ENCODE assay signal across 8 mouse cellular contexts in genomic region chr8:61487597-61488156, GRCm38 (mm10). TPM values are rescaled to one million over a fixed set of nuclear protein-coding genes. Genes with fewer than 3 reads are reported as not detected.
DNase-seq lines count a peak whose midpoint lies in the region; ATAC-seq and TF ChIP-seq lines count a peak whose summit lies in the region.

Gene Cbr4, plus strand, starts transcription at chr8:61487734.

- H3K4me2 ChIP-seq in forebrain, postnatal 0 days (ENCODE audit: low read depth) = peak within 1 kb of the TSS; percentile 82
- peak within 1 kb of the TSS; percentile 63 for H3K4me2 ChIP-seq in lung, embryonic 15.5 days

- DNase-seq in MEL (ENCODE audit: low read depth, low spot score) = peak; percentile 96
- DNase-seq in cerebellum, adult 2 months = peak; percentile 91 to 92
- DNase-seq in forebrain, postnatal 0 days = peak; percentile 96
- peak; percentile 84 for DNase-seq in heart, postnatal 4 days
- peak; percentile 88 to 89 for DNase-seq in layer of hippocampus, adult 8-10 months (ENCODE audit: low spot score in 2 of 2)
- DNase-seq in ovary, adult 18-20 months (ENCODE audit: low spot score) = peak; percentile 73
- DNase-seq in thymus, postnatal 0 days (ENCODE audit: low spot score) = peak; percentile 94

- peak; percentile 56 to 92 for TF ChIP-seq POLR2A in MEL (IDR thresholded peaks at IDR 0.05; ENCODE audit: control insufficient read depth in 1 of 2, insufficient read depth in 1 of 2, low read depth in 1 of 2, low read length in 2 of 2, poor library complexity in 1 of 2)
- TF ChIP-seq POLR2A in cerebellum, adult 2 months (IDR thresholded peaks at IDR 0.05; ENCODE audit: borderline replicate concordance, insufficient read depth, low read length) = peak; percentile 91; the same call in 1 of the 2 replicates

- TF ChIP-seq EP300 in MEL (IDR thresholded peaks at IDR 0.05; ENCODE audit: low read depth in 1 of 2, low read length in 2 of 2) = peak in 1 of 2 experiments; percentile 45; a peak in 2 of 4 replicates

- peak; percentile 99 for ATAC-seq in forebrain, postnatal 0 days
- peak; percentile 93 for ATAC-seq in lung, embryonic 15.5 days (ENCODE audit: borderline replicate concordance, extremely low read depth, low FRiP score, low TSS enrichment)

- peaks cover 3% of the 10 kb centered on the region; the same call in 1 of the 2 replicates for H3K79me2 ChIP-seq in MEL (ENCODE audit: control insufficient read depth, insufficient read depth, low read length, poor library complexity)

- peaks cover 0 to 8% of the 10 kb centered on the region in 2 experiments; a peak in 2 of 4 replicates for H3K4me1 ChIP-seq in MEL (ENCODE audit: control insufficient read depth in 1 of 2, insufficient read depth in 2 of 2, low read length in 2 of 2)
- no peaks in the 10 kb centered on the region for H3K4me1 ChIP-seq in cerebellum, adult 2 months (ENCODE audit: control insufficient read depth, insufficient read depth, low read length)
- H3K4me1 ChIP-seq in forebrain, postnatal 0 days (ENCODE audit: insufficient read depth) = peaks cover 5% of the 10 kb centered on the region
- H3K4me1 ChIP-seq in lung, embryonic 15.5 days = peaks cover 4% of the 10 kb centered on the region; the same call in 1 of the 2 replicates

- peak within 1 kb of the TSS; percentile 94 for H3K27ac ChIP-seq in MEL (ENCODE audit: control insufficient read depth, low read depth, low read length)
- peak within 1 kb of the TSS; percentile 47 for H3K27ac ChIP-seq in cerebellum, adult 2 months (ENCODE audit: insufficient read depth, low read length)
- H3K27ac ChIP-seq in forebrain, postnatal 0 days (ENCODE audit: low read depth, low read length) = peak within 1 kb of the TSS; percentile 97
- peak within 1 kb of the TSS; percentile 95 for H3K27ac ChIP-seq in lung, embryonic 15.5 days

- no peak for TF ChIP-seq RAD21 in MEL (IDR thresholded peaks at IDR 0.05; ENCODE audit: low read depth, low read length)

- peak within 1 kb of the TSS; percentile 98 for H3K9ac ChIP-seq in MEL (ENCODE audit: control insufficient read depth, low read depth, low read length, poor library complexity, severe bottlenecking)
- peak within 1 kb of the TSS; percentile 92 for H3K9ac ChIP-seq in forebrain, postnatal 0 days
- H3K9ac ChIP-seq in lung, embryonic 15.5 days = peak within 1 kb of the TSS; percentile 65

- TF ChIP-seq CTCF in MEL (IDR thresholded peaks at IDR 0.05 in 2 of 3, conservative IDR thresholded peaks at IDR 0.05 in 1 of 3; ENCODE audit: control insufficient read depth in 1 of 3, insufficient read depth in 1 of 3, low read depth in 2 of 3, low read length in 3 of 3, poor library complexity in 1 of 3, severe bottlenecking in 1 of 3) = no peak
- no peak for TF ChIP-seq CTCF in cerebellum, adult 2 months (IDR thresholded peaks at IDR 0.05; ENCODE audit: borderline replicate concordance, insufficient read depth, low read depth, low read length)
- no peak for TF ChIP-seq CTCF in forebrain, postnatal 0 days (IDR thresholded peaks at IDR 0.05; ENCODE audit: low read depth)

- WGBS in cerebellum, adult 2 months = under 1% methylated on average over 29 of the region's 29 CpGs
- under 1% methylated on average over 29 of the region's 29 CpGs for WGBS in forebrain, postnatal 0 days
- under 1% methylated on average over 29 of the region's 29 CpGs for WGBS in lung, embryonic 15.5 days

- no peaks in the 10 kb centered on the region for H3K27me3 ChIP-seq in MEL (ENCODE audit: control insufficient read depth in 1 of 2, insufficient read depth in 2 of 2, low read length in 2 of 2)
- H3K27me3 ChIP-seq in cerebellum, adult 2 months (ENCODE audit: control insufficient read depth, insufficient read depth, low read length) = no peaks in the 10 kb centered on the region
- no peaks in the 10 kb centered on the region for H3K27me3 ChIP-seq in forebrain, postnatal 0 days (ENCODE audit: insufficient read depth, low read length)
- H3K27me3 ChIP-seq in lung, embryonic 15.5 days = no peaks in the 10 kb centered on the region

- H3K36me3 ChIP-seq in MEL (ENCODE audit: control insufficient read depth in 1 of 2, insufficient read depth in 2 of 2, low read length in 2 of 2) = peaks cover 0 to 5% of the 10 kb centered on the region in 2 experiments; a peak in 2 of 4 replicates
- peaks cover 3% of the 10 kb centered on the region; the same call in 1 of the 2 replicates for H3K36me3 ChIP-seq in forebrain, postnatal 0 days (ENCODE audit: insufficient read depth)
- 0 out of 2 replicates have a peak, but pooled peaks cover under 1% of the 10 kb centered on the region for H3K36me3 ChIP-seq in lung, embryonic 15.5 days

- H3K9me3 ChIP-seq in MEL (replicated peaks; ENCODE audit: insufficient read depth, low read length) = no peaks in the 10 kb centered on the region
- no peaks in the 10 kb centered on the region for H3K9me3 ChIP-seq in forebrain, postnatal 0 days (ENCODE audit: low read length)
- H3K9me3 ChIP-seq in lung, embryonic 15.5 days = no peaks in the 10 kb centered on the region

- peak within 1 kb of the TSS; percentile 88 to 98 for H3K4me3 ChIP-seq in MEL (ENCODE audit: control insufficient read depth in 1 of 2, insufficient read depth in 1 of 2, low read depth in 2 of 2, low read length in 2 of 2)
- peak within 1 kb of the TSS; percentile 72 for H3K4me3 ChIP-seq in cerebellum, adult 2 months (replicated peaks; ENCODE audit: insufficient read depth, low read depth, low read length)
- peak within 1 kb of the TSS; percentile 76 for H3K4me3 ChIP-seq in forebrain, postnatal 0 days (ENCODE audit: low read depth, low read length)
- H3K4me3 ChIP-seq in lung, embryonic 15.5 days = peak within 1 kb of the TSS; percentile 65

TF ChIP-seq in MEL, 35 proteins besides CTCF, POLR2A, EP300 and RAD21 (continues in another document):
- TF ChIP-seq ZMIZ1 (IDR thresholded peaks at IDR 0.05; ENCODE audit: low read depth, low read length) (no peak), ZNF384 (IDR thresholded peaks at IDR 0.05; ENCODE audit: low read depth, low read length) (no peak), KAT2A (conservative IDR thresholded peaks at IDR 0.05; ENCODE audit: low read depth, low read length) (peak; percentile 98), TBP (IDR thresholded peaks at IDR 0.05; ENCODE audit: low read depth, low read length) (peak; percentile 93), USF2 (IDR thresholded peaks at IDR 0.05; ENCODE audit: borderline replicate concordance in 1 of 2, insufficient read depth in 1 of 2, low read depth in 1 of 2, low read length in 2 of 2) (no peak), MYC (IDR thresholded peaks at IDR 0.05; ENCODE audit: low read depth, low read length) (peak; percentile 87), MEF2A (IDR thresholded peaks at IDR 0.05; ENCODE audit: extremely low read depth, insufficient replicate concordance, low read depth, low read length, poor library complexity, severe bottlenecking) (no peak), SMC3 (IDR thresholded peaks at IDR 0.05; ENCODE audit: low read depth, low read length) (no peak), MXI1 (IDR thresholded peaks at IDR 0.05; ENCODE audit: low read depth, low read length) (peak; percentile 92), CHD2 (IDR thresholded peaks at IDR 0.05; ENCODE audit: low read length) (peak; percentile 72), GABPA (IDR thresholded peaks at IDR 0.05; ENCODE audit: low read depth, low read length) (no peak), USF1 (IDR thresholded peaks at IDR 0.05; ENCODE audit: low read depth, low read length) (peak; percentile 61), TAL1 (IDR thresholded peaks at IDR 0.05; ENCODE audit: low read length) (no peak), CHD1 (IDR thresholded peaks at IDR 0.05; ENCODE audit: low read depth, low read length) (no peak), NRF1 (IDR thresholded peaks at IDR 0.05; ENCODE audit: insufficient read depth, low read depth, low read length, poor library complexity, severe bottlenecking) (peak; percentile 34; the same call in 1 of the 2 replicates), SIN3A (IDR thresholded peaks at IDR 0.05; ENCODE audit: low read length) (peak; percentile 99), POLR2AphosphoS2 (IDR thresholded peaks at IDR 0.05; ENCODE audit: low read length) (peak; percentile 79), MAZ (IDR thresholded peaks at IDR 0.05; ENCODE audit: low read depth, low read length) (0 out of 2 replicates have a peak, but pooled peaks have one; percentile 53), POLR2AphosphoS5 (IDR thresholded peaks at IDR 0.05; ENCODE audit: borderline replicate concordance, low read depth, low read length) (no peak; the same call in 1 of the 2 replicates), ELF1 (IDR thresholded peaks at IDR 0.05; ENCODE audit: low read depth, low read length) (peak; percentile 67; the same call in 1 of the 2 replicates), HCFC1 (IDR thresholded peaks at IDR 0.05; ENCODE audit: low read depth, low read length) (peak; percentile 100), ZKSCAN1 (IDR thresholded peaks at IDR 0.05; ENCODE audit: low read depth, low read length) (no peak), NELFE (IDR thresholded peaks at IDR 0.05; ENCODE audit: low read depth, low read length) (peak; percentile 93), MYB (IDR thresholded peaks at IDR 0.05; ENCODE audit: low read depth, low read length) (peak; percentile 61; the same call in 1 of the 2 replicates), MAX (IDR thresholded peaks at IDR 0.05; ENCODE audit: low read length) (peak; percentile 74), MAFK (IDR thresholded peaks at IDR 0.05; ENCODE audit: borderline replicate concordance, low read depth, low read length) (no peak), BHLHE40 (IDR thresholded peaks at IDR 0.05; ENCODE audit: borderline replicate concordance, low read depth, low read length) (no peak), JUND (IDR thresholded peaks at IDR 0.05; ENCODE audit: low read depth, low read length) (no peak), E2F4 (IDR thresholded peaks at IDR 0.05; ENCODE audit: borderline replicate concordance, low read depth, low read length) (peak; percentile 75), UBTF (IDR thresholded peaks at IDR 0.05; ENCODE audit: borderline replicate concordance, insufficient read depth, low read depth, low read length) (no peak)

RNA-seq across cellular contexts. Expression of gene Cbr4, which starts in this region (rescaled TPM):
- 15.4 and 19.7 TPM in 2 replicates for total RNA-seq in MEL (2012; rRNA removed)
- polyA plus RNA-seq in MEL (2012; ENCODE audit: insufficient read depth in 1 of 2, insufficient read length in 2 of 2, low read depth in 1 of 2, low replicate concordance in 2 of 2, missing spikeins in 1 of 2) = 10 to 100 TPM in 1 of 2 experiments, not detected in 1; 15.8 TPM
- polyA plus RNA-seq in cerebellum, adult 2 months (2012; rRNA removed) = 15.3 TPM in 2 replicates
- 8.3 and 12.2 TPM in 2 replicates for total RNA-seq in forebrain, postnatal 0 days (2014; rRNA removed)
- polyA plus RNA-seq in forebrain, postnatal 0 days (2015; fragmentation: Nextera tagmentation; extraction: Ambion mirVana) = 23.0 and 28.9 TPM in 2 replicates
- 10 to 100 TPM; 40.3 to 41.2 TPM for total RNA-seq in heart, postnatal 4 days (2021)
- total RNA-seq in layer of hippocampus, adult 8-10 months (2022) = 10 to 100 TPM; 21.2 to 24.0 (median 22.8) TPM
- 28.3 and 31.7 TPM in 2 replicates for polyA plus RNA-seq in lung, embryonic 15.5 days (2015; fragmentation: Nextera tagmentation; extraction: Ambion mirVana)
- 47.0 and 47.5 TPM in 2 replicates for polyA plus RNA-seq in thymus, postnatal 0 days (2015; fragmentation: Nextera tagmentation; extraction: Ambion mirVana)

Comparison
In these comparisons a context has a peak if more than half of its experiments do, and no peak if none do; other contexts are left out.
1. Peak in every context shown above with its lines: DNase-seq, ATAC-seq, H3K4me3 ChIP-seq and H3K27ac ChIP-seq.
2. H3K27ac ChIP-seq: peak in every context shown above with its lines; median percentile 97 in forebrain, postnatal 0 days; 95 in lung, embryonic 15.5 days; 94 in MEL; 47 in cerebellum, adult 2 months.